Mouse (Mus musculus) intestine, embryonic 16.5 days (tissue): ENCODE data around the gene Fam57b. TPM values are rescaled to one million over a fixed set of nuclear protein-coding genes. Genes with fewer than 3 reads are reported as not detected.
A peak's percentile ranks its signal among the peaks of the same experiment; 100 is the strongest.

Experiments used
- ATAC-seq: fragments of 200-750 bp; cut with Nextera tagmentation; 2 replicates; pipeline ENCODE4 v1.8.0; 2017; ENCODE audit warnings: moderate TSS enrichment, moderate library complexity
- H3K27ac ChIP-seq: fragments of 300-500 bp; sonication (generic); 2 replicates; pipeline ENCODE4 v1.5.1; 2014; ENCODE audit warnings: mild to moderate bottlenecking, low read length
- H3K27me3 ChIP-seq: fragments of 300-500 bp; sonication (generic); replicated peaks from 2 replicates; pipeline ENCODE4 v1.6.1; 2014; ENCODE audit warnings: low read length, control low read depth, mixed read lengths; ENCODE audit not compliant: control insufficient read depth, insufficient read depth
- H3K36me3 ChIP-seq: fragments of 300-500 bp; sonication (generic); 2 replicates; pipeline ENCODE4 v1.6.1; 2014; ENCODE audit warnings: low read length, control low read depth; ENCODE audit not compliant: control insufficient read depth, insufficient read depth
- H3K4me1 ChIP-seq: fragments of 300-500 bp; sonication (generic); 2 replicates; pipeline ENCODE4 v1.6.1; 2014; ENCODE audit warnings: low read length, control low read depth, mixed read lengths; ENCODE audit not compliant: control insufficient read depth, insufficient read depth
- H3K4me2 ChIP-seq: fragments of 300-500 bp; sonication (generic); 2 replicates; pipeline ENCODE4 v1.6.1; 2014; ENCODE audit warnings: low read depth, low read length, control low read depth
- H3K4me3 ChIP-seq: fragments of 300-500 bp; sonication (generic); 2 replicates; pipeline ENCODE4 v1.5.1; 2014; ENCODE audit warnings: mild to moderate bottlenecking, low read length
- H3K9ac ChIP-seq: fragments of 300-500 bp; sonication (generic); 2 replicates; pipeline ENCODE4 v1.6.1; 2014; ENCODE audit warnings: low read depth, low read length
- H3K9me3 ChIP-seq: fragments of 300-500 bp; sonication (generic); 2 replicates; pipeline ENCODE4 v1.6.1; 2016; ENCODE audit warnings: low read length, control low read depth; ENCODE audit not compliant: control insufficient read depth
- WGBS: fragments of 180-500 bp; shearing (Covaris S2); extraction: QIAGEN DNeasy Blood & Tissue Kit; methylation state at CpG from one replicate; pipeline ENCODE4 v1.1.7; 2014; 5-methylcytosine and 5-hydroxymethylcytosine counted together
- polyA plus RNA-seq: library from polyadenylated mRNA; unstranded; fragments of >200 nt; fragmentation: Nextera tagmentation; extraction: Ambion mirVana; gene quantifications from 2 replicates; pipeline ENCODE4 v1.2.1, GENCODE M21; 2015

Gene Fam57b
- polyA plus RNA-seq, 1 experiment from 2014 or later: 1.4 TPM

- WGBS: 51% methylated on average over 5 of the region's 5 CpGs
- H3K4me3 ChIP-seq: no peak overlapping the region
- H3K9ac ChIP-seq: peak overlapping the region; percentile 79; the same call in 1 of the 2 replicates
- no peaks in the 10 kb centered on the region for H3K27me3 ChIP-seq
- H3K4me1 ChIP-seq: peaks cover 14% of the 10 kb centered on the region
- H3K9me3 ChIP-seq: no peaks in the 10 kb centered on the region
- H3K36me3 ChIP-seq: no peaks in the 10 kb centered on the region
- no peak for ATAC-seq
- H3K27ac ChIP-seq: no peak overlapping the region
- H3K4me2 ChIP-seq: peak overlapping the region; percentile 95; the same call in 1 of the 2 replicates
Measured at GRCm38 (mm10) chr7:126809723-126810369, 12.4 kb downstream of the Fam57b start.

GRCm38 (mm10) chr7:126815726-126816222 is 18.3 kb downstream of the Fam57b start:
- peaks cover 3% of the 10 kb centered on the region; the same call in 1 of the 2 replicates for H3K9me3 ChIP-seq
- no peak overlapping the region for H3K9ac ChIP-seq
- H3K27ac ChIP-seq: no peak overlapping the region
- no peak overlapping the region for H3K4me2 ChIP-seq
- no peaks in the 10 kb centered on the region for H3K36me3 ChIP-seq
- H3K4me1 ChIP-seq: no peaks in the 10 kb centered on the region
- H3K4me3 ChIP-seq: no peak overlapping the region
- ATAC-seq: no peak
- WGBS: 62% methylated on average over 8 of the region's 8 CpGs
- no peaks in the 10 kb centered on the region for H3K27me3 ChIP-seq

GRCm38 (mm10) chr7:126816494-126816893 is 19.0 kb downstream of the Fam57b start:
- Histone ChIP-seq H3K27me3 (no peaks in the 10 kb centered on the region), H3K4me3 (no peak overlapping the region), H3K4me1 (no peaks in the 10 kb centered on the region), H3K36me3 (no peaks in the 10 kb centered on the region), H3K27ac (no peak overlapping the region), H3K9ac (no peak overlapping the region), H3K9me3 (peaks cover 3% of the 10 kb centered on the region; the same call in 1 of the 2 replicates), H3K4me2 (no peak overlapping the region)
- WGBS: 86% methylated on average over 8 of the region's 8 CpGs
- ATAC-seq: no peak

- 77% methylated on average over 7 of the region's 7 CpGs for WGBS
- no peak overlapping the region for H3K9ac ChIP-seq
- ATAC-seq: no peak
- no peaks in the 10 kb centered on the region for H3K36me3 ChIP-seq
- no peak overlapping the region for H3K27ac ChIP-seq
- no peak overlapping the region for H3K4me2 ChIP-seq
- H3K4me1 ChIP-seq: no peaks in the 10 kb centered on the region
- H3K9me3 ChIP-seq: peaks cover 3% of the 10 kb centered on the region; the same call in 1 of the 2 replicates
- peaks cover 2% of the 10 kb centered on the region for H3K27me3 ChIP-seq
- no peak overlapping the region for H3K4me3 ChIP-seq
Measured at GRCm38 (mm10) chr7:126817595-126817994, 20.1 kb downstream of the Fam57b start.

GRCm38 (mm10) chr7:126818818-126819217 is 21.4 kb downstream of the Fam57b start:
- Histone ChIP-seq H3K4me3 (no peak overlapping the region), H3K9ac (no peak overlapping the region), H3K4me1 (peaks cover 3% of the 10 kb centered on the region), H3K27ac (no peak overlapping the region), H3K36me3 (no peaks in the 10 kb centered on the region), H3K4me2 (no peak overlapping the region), H3K27me3 (peaks cover 10% of the 10 kb centered on the region), H3K9me3 (peaks cover 3% of the 10 kb centered on the region; the same call in 1 of the 2 replicates)
- 43% methylated on average over 1 of the region's 1 CpGs for WGBS
- ATAC-seq: no peak

- whole genome bisulfite sequencing: 23% methylated on average over 7 of the region's 7 CpGs
Measured at GRCm38 (mm10) chr7:126821835-126822511, 24.5 kb downstream of the Fam57b start.

GRCm38 (mm10) chr7:126822741-126823140 is 25.3 kb downstream of the Fam57b start:
- no peak for ATAC-seq
- Histone ChIP-seq H3K4me2 (peak overlapping the region; percentile 51), H3K9me3 (peaks cover 3% of the 10 kb centered on the region; the same call in 1 of the 2 replicates), H3K9ac (no peak overlapping the region), H3K27ac (no peak overlapping the region), H3K4me1 (peaks cover 3% of the 10 kb centered on the region), H3K27me3 (peaks cover 23% of the 10 kb centered on the region), H3K4me3 (no peak overlapping the region), H3K36me3 (no peaks in the 10 kb centered on the region)
- 20% methylated on average over 9 of the region's 9 CpGs for WGBS

More at GRCm38 (mm10) chr7:126821835-126822511, 24.5 kb downstream of the Fam57b start:
- Histone ChIP-seq H3K9me3 (peaks cover 3% of the 10 kb centered on the region; the same call in 1 of the 2 replicates), H3K4me3 (no peak overlapping the region), H3K9ac (no peak overlapping the region), H3K27me3 (peaks cover 20% of the 10 kb centered on the region), H3K4me1 (peaks cover 3% of the 10 kb centered on the region), H3K36me3 (no peaks in the 10 kb centered on the region), H3K27ac (no peak overlapping the region), H3K4me2 (no peak overlapping the region)
- peak; percentile 55 for ATAC-seq

- 0% methylated on average over 8 of the region's 19 CpGs for WGBS
- peaks cover 23% of the 10 kb centered on the region for H3K27me3 ChIP-seq
- H3K4me2 ChIP-seq: peak overlapping the region; percentile 51
- H3K9me3 ChIP-seq: peaks cover 3% of the 10 kb centered on the region; the same call in 1 of the 2 replicates
- H3K9ac ChIP-seq: peak overlapping the region; percentile 45; the same call in 1 of the 2 replicates
- H3K4me3 ChIP-seq: peak overlapping the region; percentile 34
- no peak overlapping the region for H3K27ac ChIP-seq
- peaks cover 3% of the 10 kb centered on the region for H3K4me1 ChIP-seq
- H3K36me3 ChIP-seq: no peaks in the 10 kb centered on the region
- no peak for ATAC-seq
Measured at GRCm38 (mm10) chr7:126823202-126823711, 25.8 kb downstream of the Fam57b start.

GRCm38 (mm10) chr7:126823940-126824339 is 26.5 kb downstream of the Fam57b start:
- Histone ChIP-seq H3K36me3 (no peaks in the 10 kb centered on the region), H3K4me1 (peaks cover 3% of the 10 kb centered on the region), H3K27me3 (peaks cover 23% of the 10 kb centered on the region), H3K27ac (no peak overlapping the region), H3K9ac (no peak overlapping the region), H3K9me3 (peaks cover 2% of the 10 kb centered on the region; the same call in 1 of the 2 replicates), H3K4me2 (no peak overlapping the region), H3K4me3 (no peak overlapping the region)
- ATAC-seq: no peak
- 13% methylated on average over 10 of the region's 10 CpGs for WGBS
